Mouse (Mus musculus) embryonic facial prominence, embryonic 11.5 days (tissue): ENCODE data around the gene Cxcl17. TPM values are rescaled to one million over a fixed set of nuclear protein-coding genes. Genes with fewer than 3 reads are reported as not detected.

ENCODE experiments used
- ATAC-seq: fragments of 200-750 bp; cut with Nextera tagmentation; replicated peaks from 2 replicates; pipeline ENCODE4 v1.8.0; 2017; ENCODE audit warnings: low read depth; ENCODE audit not compliant: insufficient number of reproducible peaks, low FRiP score, low TSS enrichment
- DNase-seq: peaks from one replicate; pipeline ENCODE4 v3.0.0-alpha.2; 2015; ENCODE audit warnings: low spot score
- H3K27ac ChIP-seq: fragments of 300-500 bp; sonication (generic); replicated peaks from 2 replicates; pipeline ENCODE4 v1.5.1; 2014; ENCODE audit warnings: mild to moderate bottlenecking, low read depth, low read length, control low read depth
- H3K27me3 ChIP-seq: fragments of 300-500 bp; sonication (generic); 2 replicates; pipeline ENCODE4 v1.6.1; 2014; ENCODE audit warnings: mild to moderate bottlenecking, low read length, moderate library complexity, mixed read lengths; ENCODE audit not compliant: control insufficient read depth, insufficient read depth
- H3K36me3 ChIP-seq: fragments of 300-500 bp; sonication (generic); replicated peaks from 2 replicates; pipeline ENCODE4 v1.6.1; 2014; ENCODE audit warnings: low read depth, mild to moderate bottlenecking, low read length, moderate library complexity, mixed read lengths; ENCODE audit not compliant: control insufficient read depth, insufficient read depth
- H3K4me1 ChIP-seq: fragments of 300-500 bp; sonication (generic); 2 replicates; pipeline ENCODE4 v1.6.1; 2014; ENCODE audit warnings: low read length, mixed read lengths; ENCODE audit not compliant: control insufficient read depth, insufficient read depth
- H3K4me2 ChIP-seq: fragments of 300-500 bp; sonication (generic); 2 replicates; pipeline ENCODE4 v1.6.1; 2014; ENCODE audit warnings: low read depth, mild to moderate bottlenecking, control low read depth, low read length, moderate library complexity
- H3K4me3 ChIP-seq: fragments of 300-500 bp; sonication (generic); 2 replicates; pipeline ENCODE4 v1.5.1; 2014; ENCODE audit warnings: low read depth, low read length, control low read depth
- H3K9ac ChIP-seq: fragments of 300-500 bp; sonication (generic); replicated peaks from 2 replicates; pipeline ENCODE4 v1.6.1; 2014; ENCODE audit warnings: mild to moderate bottlenecking, control low read depth, low read length
- H3K9me3 ChIP-seq: fragments of 300-500 bp; sonication (generic); replicated peaks from 2 replicates; pipeline ENCODE4 v1.6.1; 2016; ENCODE audit warnings: mild to moderate bottlenecking, low read length, inconsistent platforms, mixed read lengths; ENCODE audit not compliant: control insufficient read depth
- WGBS: fragments of 180-500 bp; shearing (Covaris S2); extraction: QIAGEN DNeasy Blood & Tissue Kit; methylation state at CpG from one replicate; pipeline ENCODE4 v1.1.7; 2014; 5-methylcytosine and 5-hydroxymethylcytosine counted together
- polyA plus RNA-seq: library from polyadenylated mRNA; unstranded; fragments of >200 nt; fragmentation: Nextera tagmentation; extraction: Ambion mirVana; gene quantifications from 2 replicates; pipeline ENCODE4 v1.2.1, GENCODE M21; 2014

Cxcl17 gene
- polyA plus RNA-seq, 1 experiment from 2014 or later = not detected

- Histone ChIP-seq H3K27me3 (peaks cover 3% of the 10 kb centered on the region), H3K4me3 (no peak overlapping the region), H3K27ac (no peak overlapping the region), H3K36me3 (no peaks in the 10 kb centered on the region), H3K4me1 (no peaks in the 10 kb centered on the region), H3K9me3 (no peaks in the 10 kb centered on the region), H3K9ac (no peak overlapping the region), H3K4me2 (no peak overlapping the region)
- 80% methylated on average over 8 of the region's 8 CpGs for WGBS
- DNase-seq (no peak), ATAC-seq (no peak)
Observed at GRCm38 (mm10) chr7:25419536-25419935, 6.8 kb upstream of the Cxcl17 start.

- H3K36me3 ChIP-seq = no peaks in the 10 kb centered on the region
- no peak overlapping the region for H3K27ac ChIP-seq
- DNase-seq (peak; percentile 29), ATAC-seq (no peak)
- no peaks in the 10 kb centered on the region for H3K9me3 ChIP-seq
- no peak overlapping the region for H3K4me3 ChIP-seq
- no peak overlapping the region for H3K4me2 ChIP-seq
- H3K9ac ChIP-seq = no peak overlapping the region
- H3K27me3 ChIP-seq = peaks cover under 1% of the 10 kb centered on the region
- H3K4me1 ChIP-seq = no peaks in the 10 kb centered on the region
- 74% methylated on average over 1 of the region's 1 CpGs for WGBS
Observed at GRCm38 (mm10) chr7:25417597-25417996, 4.9 kb upstream of the Cxcl17 start.

GRCm38 (mm10) chr7:25411861-25412260, 825 bp downstream of the Cxcl17 start:
- Histone ChIP-seq H3K36me3 (no peaks in the 10 kb centered on the region), H3K9me3 (no peaks in the 10 kb centered on the region), H3K4me3 (no peak overlapping the region), H3K4me2 (no peak overlapping the region), H3K4me1 (no peaks in the 10 kb centered on the region), H3K27ac (no peak overlapping the region), H3K27me3 (no peaks in the 10 kb centered on the region), H3K9ac (no peak overlapping the region)
- no peak for DNase-seq
- WGBS = 87% methylated on average over 3 of the region's 3 CpGs
- ATAC-seq = no peak

DNA sequence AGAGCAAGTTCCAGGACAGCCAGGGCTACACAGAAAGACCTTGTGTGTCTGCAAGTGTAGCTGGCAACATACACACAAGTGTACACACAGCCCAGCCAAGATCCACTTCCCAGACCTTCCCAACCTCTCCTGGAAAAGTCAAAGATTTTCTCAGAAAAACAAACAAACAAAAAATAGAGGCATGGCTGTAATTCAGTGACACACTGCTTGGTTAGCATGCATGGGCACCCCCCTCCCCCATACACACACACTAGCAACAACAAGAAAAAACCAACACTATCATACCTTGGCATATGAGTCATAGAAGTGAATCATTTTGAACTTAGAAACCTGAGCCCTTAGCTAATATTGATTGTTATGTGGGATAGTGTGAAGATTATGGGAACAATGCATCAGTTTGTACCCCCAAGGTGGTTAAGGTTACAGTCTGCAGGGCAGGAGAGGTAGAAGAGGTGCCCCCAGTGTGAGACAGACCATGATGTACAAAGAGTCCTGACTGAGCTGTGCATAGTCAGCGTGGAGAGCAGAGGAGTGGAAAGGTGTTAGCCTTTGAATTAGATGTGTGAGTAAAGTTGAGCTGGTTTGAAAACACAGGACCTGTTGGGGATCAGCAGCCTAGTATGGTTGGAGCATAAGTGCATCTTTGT, 1.6 kb downstream of the Cxcl17 start:
- no peak overlapping the region for H3K27ac ChIP-seq

DNA sequence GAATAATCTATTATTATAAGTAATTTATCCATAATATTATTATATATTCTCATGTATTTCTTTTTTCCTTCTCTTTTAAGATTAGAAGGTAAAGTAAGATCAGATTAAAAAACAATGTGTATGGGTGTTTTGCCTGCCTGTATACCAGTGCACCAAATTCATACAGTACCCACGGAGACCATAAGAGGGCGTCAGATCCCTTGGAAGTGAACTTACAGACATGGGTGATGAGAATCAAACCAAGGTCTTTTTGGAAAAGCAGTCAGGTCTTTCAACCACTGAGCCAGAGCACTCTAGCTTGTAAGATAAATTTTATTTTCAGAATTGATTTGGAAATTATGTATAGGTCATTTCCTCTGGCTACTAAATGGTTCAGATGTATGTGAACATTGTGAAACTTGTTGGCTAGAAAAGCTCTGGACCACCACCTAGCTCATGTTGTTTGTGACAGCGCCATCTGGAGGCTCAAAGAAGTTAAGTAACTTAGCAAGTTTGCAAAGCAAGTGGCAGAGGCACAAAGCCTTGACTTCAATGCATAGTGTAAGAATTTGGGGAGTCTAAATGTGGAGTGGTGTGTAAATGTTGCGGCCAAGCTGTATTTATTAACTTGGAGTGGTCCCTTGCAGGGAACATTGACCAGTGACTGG, 3.4 kb downstream of the Cxcl17 start:
- ATAC-seq (no peak), DNase-seq (peak; percentile 49)
- no peak overlapping the region for H3K4me2 ChIP-seq
- H3K9me3 ChIP-seq = no peaks in the 10 kb centered on the region
- no peak overlapping the region for H3K9ac ChIP-seq
- WGBS = 46% methylated on average over 4 of the region's 4 CpGs
- H3K36me3 ChIP-seq = no peaks in the 10 kb centered on the region
- H3K4me1 ChIP-seq = no peaks in the 10 kb centered on the region
- H3K27ac ChIP-seq = no peak overlapping the region
- H3K4me3 ChIP-seq = no peak overlapping the region
- no peaks in the 10 kb centered on the region for H3K27me3 ChIP-seq

More for the DNA sequence above, 1.6 kb downstream of the Cxcl17 start:
- ATAC-seq (no peak), DNase-seq (no peak)
- no peaks in the 10 kb centered on the region for H3K36me3 ChIP-seq
- 89% methylated on average over 1 of the region's 1 CpGs for WGBS
- no peaks in the 10 kb centered on the region for H3K4me1 ChIP-seq
- H3K9me3 ChIP-seq = no peaks in the 10 kb centered on the region
- H3K9ac ChIP-seq = no peak overlapping the region
- no peak overlapping the region for H3K4me3 ChIP-seq
- H3K27me3 ChIP-seq = no peaks in the 10 kb centered on the region
- H3K4me2 ChIP-seq = no peak overlapping the region

- 86% methylated on average over 7 of the region's 7 CpGs for WGBS
Observed at GRCm38 (mm10) chr7:25406468-25406867, 6.2 kb downstream of the Cxcl17 start.

GRCm38 (mm10) chr7:25402671-25403101, 10.0 kb downstream of the Cxcl17 start:
- Histone ChIP-seq H3K9me3 (no peaks in the 10 kb centered on the region), H3K9ac (no peak overlapping the region), H3K4me3 (no peak overlapping the region), H3K27ac (peak overlapping the region; percentile 54; the same call in 1 of the 2 replicates), H3K4me1 (peaks cover 3% of the 10 kb centered on the region), H3K36me3 (no peaks in the 10 kb centered on the region), H3K27me3 (no peaks in the 10 kb centered on the region), H3K4me2 (no peak overlapping the region)
- 0% methylated on average over 2 of the region's 2 CpGs for WGBS
- DNase-seq (peak; percentile 82), ATAC-seq (0 out of 2 replicates have a peak, but pooled peaks have one; percentile 55)

More at GRCm38 (mm10) chr7:25406468-25406867, 6.2 kb downstream of the Cxcl17 start:
- Histone ChIP-seq H3K4me3 (no peak overlapping the region), H3K27me3 (no peaks in the 10 kb centered on the region), H3K9ac (no peak overlapping the region), H3K4me2 (no peak overlapping the region), H3K9me3 (no peaks in the 10 kb centered on the region), H3K36me3 (no peaks in the 10 kb centered on the region), H3K4me1 (peaks cover 3% of the 10 kb centered on the region), H3K27ac (no peak overlapping the region)
- ATAC-seq = no peak
- DNase-seq = no peak

DNA sequence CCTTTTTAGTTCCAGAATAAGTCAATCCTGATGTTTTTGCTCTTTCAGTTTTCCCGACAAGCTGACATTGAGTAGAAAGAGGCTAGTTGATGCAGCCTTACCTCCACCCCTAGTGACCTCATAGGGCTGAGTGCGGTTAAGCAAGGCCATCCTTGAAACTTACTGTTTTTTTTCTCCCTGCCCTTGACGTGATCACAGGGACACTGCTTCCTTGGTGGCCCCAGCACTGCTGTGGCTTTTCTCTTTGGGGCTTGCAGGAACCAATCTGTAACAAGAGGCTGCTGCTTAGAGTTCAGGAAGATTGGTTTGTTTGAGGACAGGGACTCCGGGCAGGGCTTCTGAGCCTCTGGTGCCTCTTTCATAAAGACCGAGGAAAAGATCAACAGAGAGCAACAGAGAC, 10.7 kb downstream of the Cxcl17 start:
- Histone ChIP-seq H3K27me3 (no peaks in the 10 kb centered on the region), H3K4me2 (no peak overlapping the region), H3K9me3 (no peaks in the 10 kb centered on the region), H3K9ac (no peak overlapping the region), H3K4me3 (no peak overlapping the region), H3K4me1 (peaks cover 3% of the 10 kb centered on the region), H3K27ac (peak overlapping the region; percentile 54), H3K36me3 (no peaks in the 10 kb centered on the region)
- WGBS = 13% methylated on average over 5 of the region's 5 CpGs
- DNase-seq = no peak
- no peak for ATAC-seq
